Mouse (Mus musculus) ES-E14 (cell line): ENCODE measurements around the gene Phyhd1. TPM values are rescaled to one million over a fixed set of nuclear protein-coding genes. Genes with fewer than 3 reads are reported as not detected.

Experiments
- DNase-seq: peaks from one replicate; pipeline ENCODE4 v3.0.0-alpha.2; 2013; ENCODE audit warnings: low read depth, low spot score
- H3K27ac ChIP-seq: 2 replicates; pipeline ENCODE4 v1.5.1; 2012; ENCODE audit warnings: low read depth, mild to moderate bottlenecking, low read length, moderate library complexity, mixed read lengths; ENCODE audit not compliant: poor library complexity, insufficient read depth, severe bottlenecking
- H3K36me3 ChIP-seq: 2 replicates; pipeline ENCODE4 v1.6.1; 2012; ENCODE audit warnings: mild to moderate bottlenecking, low read length, moderate library complexity, mixed read lengths; ENCODE audit not compliant: control insufficient read depth, poor library complexity, insufficient read depth, severe bottlenecking
- H3K4me1 ChIP-seq, 2 experiments: fragments of 150-350 bp in 1 of 2; sonication (generic) in 1 of 2; 2 replicates each; pipeline ENCODE4 v1.6.1; 2012; ENCODE audit warnings: low read length in 2 of 2, mild to moderate bottlenecking in 1 of 2, mixed read lengths in 1 of 2; ENCODE audit not compliant: control insufficient read depth in 2 of 2, insufficient read depth in 2 of 2, poor library complexity in 1 of 2
- H3K4me3 ChIP-seq, 2 experiments: fragments of 150-350 bp in 1 of 2; sonication (generic) in 1 of 2; 2 replicates each; pipeline ENCODE4 v1.5.1; 2012; ENCODE audit warnings: low read length in 2 of 2, low read depth in 1 of 2, mild to moderate bottlenecking in 1 of 2, mixed read lengths in 1 of 2; ENCODE audit not compliant: insufficient read depth in 1 of 2, poor library complexity in 1 of 2, severe bottlenecking in 1 of 2
- H3K9ac ChIP-seq: 2 replicates; pipeline ENCODE4 v1.6.1; 2012; ENCODE audit warnings: low read depth, mild to moderate bottlenecking, low read length, mixed read lengths; ENCODE audit not compliant: poor library complexity, insufficient read depth, severe bottlenecking
- H3K9me3 ChIP-seq: fragments of 150-350 bp; sonication (generic); 2 replicates; pipeline ENCODE4 v1.6.1; 2012; ENCODE audit warnings: low read depth, mild to moderate bottlenecking, low read length; ENCODE audit not compliant: control insufficient read depth, insufficient read depth
- CHD2 ChIP-seq: IDR thresholded peaks from 2 replicates; pipeline ENCODE4 v1.6.1; 2014; ENCODE audit warnings: mild to moderate bottlenecking, low read depth, low read length, inconsistent platforms
- HCFC1 ChIP-seq: IDR thresholded peaks from 2 replicates; pipeline ENCODE4 v1.6.1; 2012; ENCODE audit warnings: low read length, inconsistent platforms, borderline replicate concordance; ENCODE audit not compliant: insufficient read depth
- MAFK ChIP-seq: IDR thresholded peaks from 2 replicates; pipeline ENCODE4 v1.6.1; 2014; ENCODE audit warnings: mild to moderate bottlenecking, low read depth, low read length, inconsistent platforms; ENCODE audit not compliant: insufficient read depth
- ZC3H11A ChIP-seq: IDR thresholded peaks from 2 replicates; pipeline ENCODE4 v1.6.1; 2012; ENCODE audit warnings: low read depth, mild to moderate bottlenecking, inconsistent platforms, low read length, borderline replicate concordance
- ZNF384 ChIP-seq: IDR thresholded peaks from 2 replicates; pipeline ENCODE4 v1.6.1; 2012; ENCODE audit warnings: low read depth, low read length, inconsistent platforms
- in situ Hi-C, 2 experiments: fragments of 600-800 bp; cut with MboI; formaldehyde crosslinking; loops; one replicate each; pipeline ENCODE4 v1.15.1; 2025; ENCODE audit warnings: low sequenced_read_pairs in 2 of 2, inconsistent platforms in 1 of 2; ENCODE audit not compliant: unreplicated experiment in 2 of 2
- total RNA-seq: library from RNA; depleted of rRNA; stranded (reverse); fragments of 300-350 nt; gene quantifications from 2 replicates; pipeline ENCODE4 v1.2.3, GENCODE M21; 2012

Phyhd1 gene
- total RNA-seq, 1 experiment, result 2.7 TPM

DNA sequence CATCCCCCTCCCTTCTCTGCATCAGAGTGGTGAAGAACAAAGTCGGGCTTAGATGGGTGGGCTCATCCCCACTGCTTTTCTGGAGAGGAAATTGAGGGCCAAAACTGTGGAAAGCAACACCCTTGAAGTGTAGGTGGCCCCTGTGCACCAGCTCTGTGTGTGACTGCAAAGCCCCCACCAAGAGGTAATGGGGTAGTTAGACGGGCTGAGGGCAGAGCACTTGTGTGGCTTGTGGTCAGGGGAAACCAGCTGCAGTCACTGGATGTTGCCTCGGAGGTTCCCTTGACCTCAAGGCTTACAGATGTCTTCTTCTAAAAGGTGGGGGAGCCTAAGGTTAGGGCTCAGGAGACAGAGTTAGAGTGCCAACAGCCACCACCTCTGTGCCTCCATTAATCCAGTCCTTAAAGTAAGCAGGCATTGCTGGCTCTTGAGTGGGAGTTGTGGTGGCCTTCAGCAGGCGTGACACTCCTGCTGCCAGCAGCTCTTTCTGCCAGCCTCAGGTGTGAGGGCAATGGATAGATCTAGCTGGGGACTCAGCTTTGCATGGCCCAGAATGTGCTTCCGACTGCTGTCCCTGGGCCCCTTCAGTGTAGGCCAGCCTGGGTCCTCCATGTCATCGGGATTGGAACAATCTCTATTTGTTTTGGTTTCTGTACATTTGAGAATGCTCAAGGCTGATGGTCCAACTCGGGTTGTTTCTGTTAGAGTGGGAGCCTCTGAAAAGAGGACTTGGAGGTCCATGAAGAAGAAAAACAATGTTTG, 8.1 kb upstream of the Phyhd1 start:
- Histone ChIP-seq H3K4me1 (peaks cover 0 to 5% of the 10 kb centered on the region in 2 experiments; a peak in 1 of 4 replicates), H3K4me3 (no peak overlapping the region), H3K27ac (no peak overlapping the region), H3K9me3 (no peaks in the 10 kb centered on the region), H3K36me3 (peaks cover 32% of the 10 kb centered on the region), H3K9ac (no peak overlapping the region)
- in situ Hi-C loops, result no loop called here
- TF ChIP-seq CHD2, result no peak
- TF ChIP-seq ZNF384, result no peak
- TF ChIP-seq ZC3H11A, result no peak
- TF ChIP-seq MAFK, result no peak
- no peak for TF ChIP-seq HCFC1
- DNase-seq, result no peak

DNA sequence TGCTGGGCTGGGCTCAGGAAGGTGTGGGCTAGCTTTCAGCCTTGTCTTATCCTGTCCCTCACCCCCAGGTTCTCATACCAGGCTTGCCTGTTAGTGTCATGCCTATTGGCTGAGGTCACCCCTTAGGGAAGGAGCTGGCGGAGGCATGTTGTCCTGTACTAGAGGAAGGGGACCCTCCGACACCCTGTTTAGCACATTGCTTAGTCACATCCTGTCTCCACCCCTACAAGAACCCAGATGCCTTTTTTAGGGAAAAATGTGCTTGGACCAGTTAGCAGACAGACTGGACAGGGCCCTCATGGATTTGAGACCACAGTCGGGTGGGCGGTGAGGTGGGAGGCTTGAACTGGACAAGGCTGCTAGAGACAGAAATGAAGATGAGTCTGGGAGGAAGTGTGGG, 7.4 kb upstream of the Phyhd1 start:
- peaks cover 37% of the 10 kb centered on the region for H3K36me3 ChIP-seq
- H3K4me1 ChIP-seq, result peaks cover 0 to 8% of the 10 kb centered on the region in 2 experiments; a peak in 1 of 4 replicates
- TF ChIP-seq MAFK, result no peak
- TF ChIP-seq CHD2, result no peak
- no peak for TF ChIP-seq HCFC1
- TF ChIP-seq ZNF384, result no peak
- TF ChIP-seq ZC3H11A, result no peak
- H3K4me3 ChIP-seq, result no peak overlapping the region
- no peak for DNase-seq
- H3K27ac ChIP-seq, result no peak overlapping the region
- no peaks in the 10 kb centered on the region for H3K9me3 ChIP-seq
- no peak overlapping the region for H3K9ac ChIP-seq
- in situ Hi-C loops, result no loop called here

- no peak overlapping the region for H3K9ac ChIP-seq
- H3K4me3 ChIP-seq, result no peak overlapping the region
- H3K9me3 ChIP-seq, result no peaks in the 10 kb centered on the region
- DNase-seq, result no peak
- H3K27ac ChIP-seq, result no peak overlapping the region
- peaks cover 0 to 10% of the 10 kb centered on the region in 2 experiments; a peak in 2 of 4 replicates for H3K4me1 ChIP-seq
- in situ Hi-C loops, result no loop called here
- peaks cover 37% of the 10 kb centered on the region for H3K36me3 ChIP-seq
- TF ChIP-seq ZC3H11A (no peak), ZNF384 (no peak), HCFC1 (no peak), CHD2 (no peak), MAFK (no peak)
These were observed 6.6 kb upstream of the Phyhd1 start for GRCm38 (mm10) chr2:30259131-30260064.

DNA sequence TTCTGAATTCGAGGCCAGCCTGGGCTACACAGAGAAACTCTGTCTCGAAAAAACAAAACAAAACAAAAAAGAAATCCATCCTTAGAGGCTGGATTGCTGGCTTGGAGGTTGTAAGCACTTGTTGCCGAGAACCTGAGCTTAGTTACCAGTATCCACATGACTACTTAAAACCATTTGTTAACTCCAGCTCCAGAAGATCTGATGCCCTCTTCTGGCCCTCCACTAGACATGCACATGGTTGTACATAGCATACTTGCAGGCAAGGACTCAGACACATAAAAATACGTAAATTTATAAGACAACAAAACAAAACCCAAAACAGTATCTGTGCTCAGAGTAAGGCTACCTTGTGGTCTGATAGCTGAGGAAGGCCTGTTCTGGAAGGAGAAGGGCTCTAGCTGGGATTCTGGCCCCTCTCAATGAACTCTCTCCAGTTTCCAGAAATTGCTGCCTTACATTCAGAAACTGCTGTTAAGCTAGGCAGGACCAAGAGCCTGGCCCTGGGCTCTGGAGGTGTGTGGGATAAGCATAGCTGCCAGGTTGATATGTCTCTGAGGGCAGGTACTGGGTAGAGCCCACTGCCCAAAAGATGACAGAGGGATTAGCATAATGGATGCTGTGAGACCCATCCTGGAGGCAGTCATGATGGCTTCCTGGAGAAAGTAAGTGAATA, 4.8 kb upstream of the Phyhd1 start:
- DNase-seq, result no peak
- H3K27ac ChIP-seq, result no peak overlapping the region
- TF ChIP-seq CHD2, result no peak
- no peak for TF ChIP-seq MAFK
- no peak for TF ChIP-seq ZNF384
- no peak for TF ChIP-seq ZC3H11A
- TF ChIP-seq HCFC1, result no peak
- H3K36me3 ChIP-seq, result peaks cover 25% of the 10 kb centered on the region
- H3K9me3 ChIP-seq, result no peaks in the 10 kb centered on the region
- H3K9ac ChIP-seq, result no peak overlapping the region
- H3K4me3 ChIP-seq, result no peak overlapping the region
- in situ Hi-C loops, result no loop called here
- H3K4me1 ChIP-seq, result peaks cover 6 to 27% of the 10 kb centered on the region in 2 experiments; a peak in 3 of 4 replicates
